Mouse (Mus musculus) ES-E14 (cell line): ENCODE measurements around the gene Gna12.

Experiments
- CHD2 ChIP-seq: IDR thresholded peaks from 2 replicates; pipeline ENCODE4 v1.6.1; 2014; ENCODE audit warnings: mild to moderate bottlenecking, low read depth, low read length, inconsistent platforms
- ZC3H11A ChIP-seq: IDR thresholded peaks from 2 replicates; pipeline ENCODE4 v1.6.1; 2012; ENCODE audit warnings: low read depth, mild to moderate bottlenecking, inconsistent platforms, low read length, borderline replicate concordance
- ZNF384 ChIP-seq: IDR thresholded peaks from 2 replicates; pipeline ENCODE4 v1.6.1; 2012; ENCODE audit warnings: low read depth, low read length, inconsistent platforms

DNA sequence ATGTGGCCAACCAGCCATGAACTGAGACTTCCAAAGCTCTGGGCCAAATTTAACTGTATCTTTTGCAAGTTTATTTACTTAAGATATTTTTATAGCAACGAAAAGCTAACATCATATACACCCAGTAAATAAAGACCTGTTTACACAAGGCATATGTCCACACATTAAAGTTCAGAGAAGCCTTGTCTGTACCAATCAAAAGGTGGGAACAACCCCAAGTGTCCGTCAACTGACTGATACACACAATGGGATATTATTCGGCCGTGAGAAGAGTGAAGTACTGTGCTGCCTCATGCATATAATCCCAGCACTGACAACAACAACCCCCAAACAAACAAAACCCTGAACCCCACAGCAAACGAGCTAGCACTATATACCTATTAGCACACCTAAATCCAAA is 18.2 kb downstream of the Gna12 start:
- TF ChIP-seq ZNF384 (no peak), ZC3H11A (no peak), CHD2 (no peak)
